Mouse (Mus musculus) ES-Bruce4 (cell line): Measurements from ENCODE around the gene Wdr4. TPM values are rescaled to one million over a fixed set of nuclear protein-coding genes. Genes with fewer than 3 reads are reported as not detected.

Experiments used
- H3K27ac ChIP-seq: 2 replicates; pipeline ENCODE4 v1.5.1; 2012; ENCODE audit warnings: low read length, inconsistent platforms; ENCODE audit not compliant: insufficient read depth
- H3K27me3 ChIP-seq: 2 replicates; pipeline ENCODE4 v1.6.1; 2012; ENCODE audit warnings: mild to moderate bottlenecking, low read length, inconsistent platforms; ENCODE audit not compliant: control insufficient read depth, poor library complexity, insufficient read depth, severe bottlenecking
- H3K36me3 ChIP-seq: 2 replicates; pipeline ENCODE4 v1.6.1; 2012; ENCODE audit warnings: inconsistent platforms, mild to moderate bottlenecking, low read length, moderate library complexity; ENCODE audit not compliant: control insufficient read depth, poor library complexity, insufficient read depth, severe bottlenecking
- H3K4me1 ChIP-seq: one replicate; pipeline ENCODE4 v1.8.1; 2011; ENCODE audit warnings: low read length; ENCODE audit not compliant: control insufficient read depth, insufficient read depth
- H3K4me3 ChIP-seq: 2 replicates; pipeline ENCODE4 v1.5.1; 2011; ENCODE audit warnings: low read depth, mild to moderate bottlenecking, low read length
- H3K9ac ChIP-seq: 2 replicates; pipeline ENCODE4 v1.6.1; 2012; ENCODE audit warnings: low read depth, mild to moderate bottlenecking, inconsistent platforms; ENCODE audit not compliant: poor library complexity, severe bottlenecking
- H3K9me3 ChIP-seq: replicated peaks from 2 replicates; pipeline ENCODE4 v1.6.1; 2012; ENCODE audit warnings: mild to moderate bottlenecking, low read length, inconsistent platforms; ENCODE audit not compliant: control insufficient read depth, poor library complexity, insufficient read depth, severe bottlenecking
- CTCF ChIP-seq: IDR thresholded peaks from one replicate; pipeline ENCODE4 v1.8.1; 2011; ENCODE audit warnings: low read depth, low read length
- EP300 ChIP-seq: IDR thresholded peaks from 2 replicates; pipeline ENCODE4 v1.6.1; 2011; ENCODE audit warnings: low read depth, low read length; ENCODE audit not compliant: insufficient read depth
- POLR2A ChIP-seq: IDR thresholded peaks from one replicate; pipeline ENCODE4 v1.8.1; 2011; ENCODE audit warnings: low read length; ENCODE audit not compliant: insufficient read depth
- polyA plus RNA-seq: library from polyadenylated mRNA; stranded (reverse); fragments of >200 nt; gene quantifications from 2 replicates; pipeline ENCODE4 v1.2.4, GENCODE M21; 2011; ENCODE audit warnings: low read depth; ENCODE audit not compliant: missing spikeins, insufficient read depth, insufficient read length

The Wdr4 gene
- polyA plus RNA-seq, 1 experiment = 25.0 TPM

GRCm38 (mm10) chr17:31462506-31462905, 57.3 kb downstream of the Wdr4 start:
- Histone ChIP-seq H3K27ac (no peak overlapping the region), H3K4me1 (no peaks in the 10 kb centered on the region), H3K4me3 (no peak overlapping the region), H3K9ac (no peak overlapping the region), H3K36me3 (no peaks in the 10 kb centered on the region), H3K27me3 (no peaks in the 10 kb centered on the region), H3K9me3 (no peaks in the 10 kb centered on the region)
- no peak for TF ChIP-seq POLR2A
- TF ChIP-seq EP300 = no peak
- no peak for TF ChIP-seq CTCF

GRCm38 (mm10) chr17:31460416-31460815, 59.4 kb downstream of the Wdr4 start:
- Histone ChIP-seq H3K9ac (no peak overlapping the region), H3K27me3 (no peaks in the 10 kb centered on the region), H3K36me3 (no peaks in the 10 kb centered on the region), H3K4me3 (no peak overlapping the region), H3K27ac (no peak overlapping the region), H3K4me1 (no peaks in the 10 kb centered on the region), H3K9me3 (no peaks in the 10 kb centered on the region)
- TF ChIP-seq CTCF = no peak
- TF ChIP-seq EP300 = no peak
- TF ChIP-seq POLR2A = no peak

- Histone ChIP-seq H3K9me3 (no peaks in the 10 kb centered on the region), H3K4me3 (no peak overlapping the region), H3K4me1 (no peaks in the 10 kb centered on the region), H3K36me3 (no peaks in the 10 kb centered on the region), H3K27ac (no peak overlapping the region), H3K9ac (no peak overlapping the region), H3K27me3 (no peaks in the 10 kb centered on the region)
- TF ChIP-seq CTCF = no peak
Measured at GRCm38 (mm10) chr17:31456723-31457567, 62.8 kb downstream of the Wdr4 start.

- Histone ChIP-seq H3K27ac (no peak overlapping the region), H3K36me3 (no peaks in the 10 kb centered on the region), H3K9me3 (no peaks in the 10 kb centered on the region), H3K4me3 (no peak overlapping the region), H3K27me3 (no peaks in the 10 kb centered on the region), H3K4me1 (no peaks in the 10 kb centered on the region), H3K9ac (no peak overlapping the region)
- TF ChIP-seq EP300 (no peak), POLR2A (no peak), CTCF (no peak)
Measured at GRCm38 (mm10) chr17:31454056-31454455, 65.7 kb downstream of the Wdr4 start.

- H3K4me3 ChIP-seq = no peak overlapping the region
- no peak overlapping the region for H3K27ac ChIP-seq
- no peak for TF ChIP-seq EP300
- TF ChIP-seq POLR2A = no peak
- TF ChIP-seq CTCF = no peak
- no peak overlapping the region for H3K9ac ChIP-seq
- no peaks in the 10 kb centered on the region for H3K4me1 ChIP-seq
- no peaks in the 10 kb centered on the region for H3K27me3 ChIP-seq
- no peaks in the 10 kb centered on the region for H3K36me3 ChIP-seq
- no peaks in the 10 kb centered on the region for H3K9me3 ChIP-seq
Measured at GRCm38 (mm10) chr17:31453476-31453875, 66.3 kb downstream of the Wdr4 start.

- no peak overlapping the region for H3K4me3 ChIP-seq
- H3K9ac ChIP-seq = no peak overlapping the region
- no peaks in the 10 kb centered on the region for H3K4me1 ChIP-seq
- no peaks in the 10 kb centered on the region for H3K27me3 ChIP-seq
- no peaks in the 10 kb centered on the region for H3K9me3 ChIP-seq
- H3K27ac ChIP-seq = no peak overlapping the region
- no peak for TF ChIP-seq EP300
- H3K36me3 ChIP-seq = no peaks in the 10 kb centered on the region
Measured at GRCm38 (mm10) chr17:31452816-31453215, 67.0 kb downstream of the Wdr4 start.
